Mouse (Mus musculus): ENCODE results near the gene Dll3.
"Not testable (repeated sequence)": the region's sequence is repeated elsewhere in the genome, so short reads cannot be mapped to it uniquely, and the experiment has no call there.

The Dll3 gene

DNA sequence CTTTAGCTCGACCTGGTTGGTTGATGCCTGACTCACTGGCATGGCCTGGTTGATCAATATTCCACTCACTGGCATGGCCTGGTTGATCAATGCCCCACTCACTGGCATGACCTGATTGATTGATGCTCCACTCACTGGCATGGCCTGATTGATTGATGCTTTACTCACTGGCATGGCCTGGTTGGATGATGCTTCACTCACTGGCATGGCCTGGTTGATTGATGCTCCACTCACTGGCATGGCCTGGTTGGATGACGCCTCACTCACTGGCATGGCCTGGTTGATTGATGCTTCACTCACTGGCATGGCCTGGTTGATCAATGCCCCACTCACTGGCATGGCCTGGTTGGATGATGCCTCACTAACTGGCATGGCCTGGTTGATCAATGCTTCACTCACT is 58.1 kb downstream of the Dll3 start:
- DNase-seq, result not testable (repeated sequence)

All from kidney, adult 9 months (tissue).